Mouse (Mus musculus) brain, embryonic 14.5 days (tissue): ENCODE data around the gene Hoxd10. TPM values are rescaled to one million over a fixed set of nuclear protein-coding genes. Genes with fewer than 3 reads are reported as not detected.
A peak's percentile ranks its signal among the peaks of the same experiment; 100 is the strongest.

Experiments
- DNase-seq: peaks from one replicate; pipeline ENCODE4 v3.0.0-alpha.2; 2011; ENCODE audit warnings: low read depth
- CTCF ChIP-seq: fragments of 200-500 bp; IDR thresholded peaks from 2 replicates; pipeline ENCODE4 v1.5.1; 2012; ENCODE audit warnings: inconsistent platforms, mild to moderate bottlenecking, moderate library complexity, borderline replicate concordance; ENCODE audit not compliant: insufficient read depth, insufficient read length; ENCODE audit errors: extremely low read depth
- POLR2A ChIP-seq: fragments of 200-500 bp; IDR thresholded peaks from 2 replicates; pipeline ENCODE4 v1.6.1; 2012; ENCODE audit warnings: mild to moderate bottlenecking, inconsistent platforms, borderline replicate concordance; ENCODE audit not compliant: poor library complexity, insufficient read depth, insufficient read length, severe bottlenecking; ENCODE audit errors: extremely low read depth
- polyA plus RNA-seq: library from polyadenylated mRNA; depleted of rRNA; stranded (reverse); fragments of >200 nt; gene quantifications from 2 replicates; pipeline ENCODE4 v1.2.3, GENCODE M21; 2012; rRNA removed

Gene Hoxd10
- polyA plus RNA-seq = 0.04 and 0.14 TPM in 2 replicates

DNA sequence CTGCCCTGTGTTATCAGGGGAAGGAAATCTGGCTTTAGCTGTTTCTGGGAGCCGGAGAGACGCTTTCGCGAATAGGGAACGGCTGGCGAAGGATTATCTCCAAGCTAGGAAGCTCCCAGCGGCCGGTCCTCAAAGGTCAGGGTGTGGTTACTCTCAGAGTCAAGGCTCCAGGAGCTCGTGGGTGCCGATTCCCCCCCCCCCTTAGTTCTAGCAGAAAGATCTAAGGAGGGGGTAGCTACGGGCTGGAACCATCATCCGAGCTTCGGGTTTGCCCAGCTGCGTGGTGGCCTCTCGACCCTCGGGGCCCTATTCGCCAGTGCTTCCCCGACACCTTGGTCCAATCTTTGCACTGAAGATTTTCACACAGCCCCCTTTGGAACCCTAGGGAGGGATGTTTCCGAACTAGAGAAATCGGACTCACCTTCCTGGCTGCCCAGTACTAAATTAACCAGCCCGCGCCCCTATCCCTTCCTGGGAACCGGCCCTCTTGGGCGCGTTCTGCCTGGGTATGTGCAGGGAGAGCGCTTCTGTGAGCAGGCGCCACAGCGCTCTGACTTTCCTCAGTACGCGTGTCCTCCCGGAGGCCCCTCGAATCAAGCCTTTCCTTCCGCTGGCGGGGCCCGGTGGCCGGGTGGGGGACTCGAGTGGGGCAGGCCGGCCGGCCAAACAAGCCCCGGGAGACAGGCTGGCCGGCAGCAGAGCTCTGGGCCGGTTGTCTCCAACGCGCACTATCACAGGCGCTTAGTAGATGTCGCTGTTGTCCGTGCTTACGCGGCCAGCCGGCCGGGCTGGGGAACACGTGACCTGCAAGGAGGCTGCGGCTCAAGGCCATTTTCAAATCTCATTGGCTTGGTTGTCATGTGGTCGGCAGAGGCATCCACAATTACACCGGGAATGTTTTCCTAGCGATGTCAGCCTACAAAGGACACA lies at the start of gene Hoxd10:
TSS of gene Hoxd10 (plus strand) at position 903 of the 930 bp plus-strand sequence.
- TF ChIP-seq POLR2A (no peak), CTCF (peak; percentile 46)
- peak; percentile 77 for DNase-seq

DNA sequence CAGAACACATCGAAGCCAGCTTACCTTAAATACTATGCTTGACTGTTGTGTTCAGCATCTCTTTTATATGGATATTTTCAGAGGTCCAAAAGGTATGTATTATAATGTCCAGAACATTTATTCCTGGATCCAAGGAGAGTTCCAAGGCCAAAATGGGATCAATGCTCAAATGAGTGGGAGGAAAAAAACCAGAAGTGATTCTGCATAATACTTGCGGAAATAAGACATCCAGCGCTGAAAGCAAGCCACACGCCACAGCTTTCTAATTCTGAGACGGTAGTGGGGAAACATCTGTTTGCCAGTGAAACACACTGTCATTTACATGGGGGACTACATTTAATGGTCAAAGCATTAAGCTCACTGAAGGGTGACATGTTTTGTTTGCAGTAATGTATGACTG lies 49.3 kb upstream of the Hoxd10 start:
- TF ChIP-seq POLR2A = no peak
- no peak for TF ChIP-seq CTCF
- DNase-seq = no peak

DNA sequence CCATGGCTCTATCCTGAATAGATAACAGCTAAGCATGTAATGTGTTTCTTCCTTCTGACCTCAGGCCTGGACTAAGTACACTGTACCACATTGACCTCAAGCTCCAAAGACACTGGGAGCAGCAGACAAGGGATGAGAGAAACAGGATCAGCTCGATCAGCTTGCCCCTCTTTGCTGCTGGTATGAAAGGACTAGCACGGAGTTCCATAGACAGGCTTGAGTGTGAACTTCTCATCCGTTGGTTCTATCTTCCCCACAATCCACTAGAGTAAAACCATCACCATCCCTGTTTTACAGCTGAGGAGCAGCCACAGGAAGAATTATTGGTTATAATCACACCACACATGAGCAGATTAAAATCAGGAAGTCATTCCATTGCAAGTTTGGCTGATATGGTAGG lies 46.1 kb upstream of the Hoxd10 start:
- DNase-seq = no peak
- TF ChIP-seq POLR2A (no peak), CTCF (no peak)

DNA sequence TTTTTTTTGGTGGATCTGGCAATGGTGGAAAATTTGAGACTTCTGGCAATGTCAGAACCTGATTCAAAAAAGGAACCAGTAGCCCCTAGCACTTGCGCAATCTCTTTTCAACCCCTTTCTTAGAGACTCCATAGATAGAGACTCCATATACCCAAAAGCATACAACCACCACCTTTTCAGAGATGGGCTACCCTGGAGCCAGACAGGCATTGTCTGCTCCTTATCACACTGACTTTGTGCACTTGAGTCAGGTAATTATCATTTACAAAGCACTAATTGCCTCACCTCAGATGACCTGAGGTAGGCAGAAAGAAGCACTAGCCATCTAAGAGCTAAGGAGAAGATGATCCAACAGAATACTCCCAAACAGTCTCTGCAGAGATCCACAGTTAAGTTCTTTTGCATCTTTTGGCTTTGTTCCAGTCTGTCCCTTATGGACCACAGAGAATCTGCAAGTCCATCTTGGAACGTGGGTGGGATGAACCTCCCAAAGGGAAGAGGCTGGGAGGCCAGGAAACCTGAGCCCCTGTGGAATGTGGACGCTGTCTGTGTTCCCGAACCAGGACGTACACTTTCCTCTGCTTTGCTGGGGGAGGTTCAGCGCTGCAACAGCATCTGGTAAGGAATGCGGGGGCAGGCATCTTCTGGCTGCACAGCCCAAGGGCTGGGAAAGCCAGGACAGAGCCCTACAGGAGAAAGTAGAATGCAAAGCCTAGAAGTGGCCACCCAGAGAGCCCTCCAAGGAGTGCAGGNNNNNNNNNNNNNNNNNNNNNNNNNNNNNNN lies 44.5 kb upstream of the Hoxd10 start:
- DNase-seq = no peak
- TF ChIP-seq CTCF (no peak), POLR2A (no peak)

DNA sequence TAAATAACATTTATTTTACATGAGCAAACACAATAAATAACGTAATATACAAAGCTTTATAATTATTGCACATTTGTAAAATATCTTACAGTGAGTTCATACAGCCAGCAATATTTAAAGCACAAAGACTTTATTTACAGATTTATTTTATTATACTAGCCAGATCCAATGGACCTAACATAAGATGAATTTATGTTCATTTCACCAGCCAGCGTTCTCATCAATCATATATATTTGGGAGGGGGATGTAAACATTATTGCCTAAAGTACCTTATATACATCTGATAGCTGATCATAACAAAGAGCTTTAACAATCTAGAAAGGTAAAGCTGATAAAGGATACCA lies 38.8 kb upstream of the Hoxd10 start:
- no peak for DNase-seq
- no peak for TF ChIP-seq POLR2A
- no peak for TF ChIP-seq CTCF

DNA sequence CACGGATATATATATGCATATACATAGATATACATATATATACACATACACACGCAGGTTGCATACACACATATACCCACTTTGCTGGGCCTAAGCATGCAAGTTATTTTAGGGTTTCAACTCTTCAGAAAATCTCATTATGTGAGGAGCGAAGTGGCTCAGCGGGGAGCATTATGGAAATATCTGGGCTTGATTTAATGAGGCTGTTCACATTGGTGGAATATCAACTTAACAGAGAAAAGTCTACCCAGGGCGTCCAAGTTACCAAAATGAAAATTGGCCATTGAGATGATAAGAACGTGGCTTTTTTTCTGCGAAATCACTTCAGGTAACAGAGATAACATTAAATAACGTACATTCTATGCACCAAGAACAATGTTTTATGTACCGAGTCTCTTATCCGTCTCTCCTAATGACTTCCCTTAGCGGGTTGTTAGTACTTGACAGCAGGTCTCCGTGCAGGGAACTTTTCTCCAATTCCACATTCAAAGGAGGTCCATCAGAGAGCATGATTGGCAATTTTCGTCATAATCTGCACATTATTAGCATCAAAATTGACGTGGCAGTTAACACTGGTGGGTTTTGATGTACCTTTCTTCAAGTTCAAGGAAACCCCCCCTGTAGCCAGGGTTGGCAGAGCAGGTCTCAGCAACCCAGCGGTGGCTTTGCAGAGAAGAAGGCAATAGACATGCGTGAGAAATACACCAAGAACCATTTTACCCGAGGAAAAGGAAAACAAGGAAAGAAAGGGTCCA lies 37.8 kb upstream of the Hoxd10 start:
- TF ChIP-seq POLR2A = no peak
- TF ChIP-seq CTCF = no peak
- DNase-seq = peak; percentile 52

DNA sequence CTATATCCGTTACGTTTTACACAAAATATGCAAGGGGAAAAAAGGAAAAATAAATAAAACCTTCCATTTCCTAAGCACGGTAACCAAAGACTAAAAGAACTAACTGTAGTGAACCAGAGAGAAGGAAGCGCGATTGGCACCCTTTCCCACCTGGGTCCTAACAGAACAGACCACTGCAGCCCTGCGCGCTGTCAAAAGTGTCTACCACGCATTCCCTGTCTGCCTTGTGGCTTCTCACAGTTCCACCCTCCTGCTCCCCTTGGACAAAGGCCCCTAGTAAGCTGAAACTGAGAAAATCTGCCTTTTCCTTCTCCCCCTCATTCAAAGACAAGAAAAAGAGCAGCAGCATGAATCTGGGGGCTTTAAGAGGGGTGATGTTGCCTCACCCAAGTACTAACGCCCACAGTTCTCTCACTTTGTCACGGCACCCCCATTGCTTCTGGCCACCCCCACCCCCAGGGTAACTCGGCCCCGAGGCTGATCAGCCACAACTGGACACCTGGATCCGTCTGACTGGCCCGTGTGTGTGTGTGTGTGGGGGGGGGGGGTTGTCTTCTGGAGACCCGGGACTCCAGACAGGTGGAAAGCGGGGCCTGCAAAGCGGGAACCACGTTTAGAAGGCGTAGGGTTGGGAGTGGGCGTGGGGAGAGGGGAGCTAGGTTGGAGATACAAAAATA lies 36.8 kb upstream of the Hoxd10 start:
- peak; percentile 19 for DNase-seq
- TF ChIP-seq POLR2A (no peak), CTCF (no peak)

DNA sequence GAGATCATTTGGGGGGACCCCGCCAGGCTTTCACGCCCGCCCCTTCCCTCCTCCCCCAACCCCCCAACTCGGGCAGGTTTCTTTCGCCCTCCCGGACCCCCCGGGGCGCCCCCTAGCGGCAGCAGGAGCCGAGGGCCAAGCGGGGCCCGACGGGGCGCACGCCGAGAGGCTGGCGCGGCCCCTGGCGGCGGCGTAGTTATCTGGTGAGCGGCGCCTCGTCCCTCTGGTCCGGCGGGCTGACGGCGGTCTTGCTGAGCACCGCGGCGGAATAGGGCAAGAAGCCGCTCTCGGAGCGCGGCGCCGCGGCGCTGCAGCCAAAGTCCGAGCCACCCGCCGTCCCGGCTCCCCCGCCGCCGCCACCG lies 36.3 kb upstream of the Hoxd10 start:
- peak; percentile 20 for DNase-seq
- TF ChIP-seq POLR2A (no peak), CTCF (peak; percentile 25; the same call in 1 of the 2 replicates)

DNA sequence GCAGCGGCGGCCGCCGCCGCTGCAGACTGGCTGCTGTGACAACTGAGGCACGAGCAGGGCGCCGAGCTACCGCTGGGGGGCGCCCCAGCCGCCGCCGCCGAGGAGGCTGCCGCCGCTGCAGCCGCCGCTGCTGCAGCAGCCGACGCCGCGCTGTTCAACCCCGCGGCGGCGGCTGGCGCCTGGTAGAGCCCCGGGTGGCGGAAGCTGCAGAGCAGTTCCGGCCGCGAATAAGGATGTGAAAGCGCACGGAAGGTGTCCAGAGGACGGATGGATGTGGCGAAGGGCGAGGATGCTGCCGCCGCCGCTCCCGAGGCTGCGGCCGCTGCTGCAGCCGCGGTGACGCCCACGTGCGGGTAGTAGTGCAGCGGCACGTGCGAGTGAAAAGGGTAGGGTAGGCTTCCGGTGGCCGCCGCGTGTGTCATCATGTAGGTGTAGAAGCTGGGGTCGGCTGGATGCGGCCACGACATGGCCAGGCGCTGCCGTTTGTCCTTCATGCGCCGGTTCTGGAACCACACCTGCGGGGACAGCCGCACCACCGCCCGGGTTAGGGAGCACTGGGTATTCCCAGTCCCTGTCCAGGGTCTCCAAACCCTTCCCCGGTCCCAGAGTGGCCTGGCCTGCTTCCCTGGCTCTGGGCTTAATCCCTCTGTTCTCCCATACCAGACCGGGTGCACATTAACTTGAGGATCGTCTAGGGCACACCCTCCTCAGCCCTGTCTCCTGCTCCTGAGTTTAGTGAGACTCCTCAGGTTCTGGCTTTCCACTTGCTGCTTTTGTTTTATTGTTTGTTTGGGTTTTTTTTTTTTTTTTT lies 35.7 kb upstream of the Hoxd10 start:
- peak; percentile 23; the same call in 1 of the 2 replicates for TF ChIP-seq CTCF
- no peak for TF ChIP-seq POLR2A
- peak; percentile 47 for DNase-seq

DNA sequence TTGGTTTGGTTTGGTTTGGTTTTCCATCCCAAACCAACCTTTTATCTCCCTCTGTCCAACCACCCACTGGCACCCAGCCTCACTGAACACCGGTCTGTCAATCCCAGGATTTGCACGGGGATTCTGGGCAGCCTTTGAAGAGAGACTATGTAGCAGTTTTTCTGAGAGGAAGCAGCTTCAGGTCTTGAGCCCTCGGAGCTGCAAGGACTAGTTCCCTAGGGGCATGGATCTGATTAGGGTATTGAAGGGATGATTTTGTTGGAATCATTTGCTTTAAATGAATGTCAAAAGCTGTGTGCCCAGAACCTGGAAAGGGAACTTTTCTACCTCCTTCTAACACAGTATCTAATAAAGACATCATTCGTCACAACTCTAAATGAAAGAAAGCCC lies 35.1 kb upstream of the Hoxd10 start:
- TF ChIP-seq CTCF (no peak), POLR2A (no peak)
- DNase-seq = peak; percentile 56
